35 mouse cellular contexts compared by ENCODE assay signal in the genomic region with DNA sequence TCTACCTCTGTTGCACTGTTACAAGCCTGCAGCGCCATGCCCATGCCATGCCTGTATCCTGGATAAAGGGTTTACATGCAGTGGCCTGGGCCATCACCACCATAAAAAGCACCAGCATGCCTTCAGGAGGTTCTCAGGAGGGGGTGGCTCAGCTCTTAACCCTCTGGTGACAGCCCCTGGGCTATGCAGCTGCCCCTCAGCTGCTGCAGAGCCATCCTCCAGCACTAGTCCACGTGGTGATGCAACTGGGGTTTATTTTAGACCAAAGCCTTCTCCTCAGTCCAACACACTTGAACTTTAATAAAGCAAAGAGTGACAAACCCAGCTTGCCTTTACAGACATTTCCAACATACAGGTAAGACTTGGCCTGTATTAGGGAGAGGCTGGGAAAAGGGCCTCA.
"Had no signal": no experiment of that assay in that cellular context is flagged by ENCODE, and none has a peak within 500 bp of the region (broad histone marks: within the 10 kb centered on the region; RNA-seq: fewer than 3 reads in every experiment).

No protein-coding gene starts in this region.

- H3K36me3 ChIP-seq: heart, embryonic 10.5 days; heart, embryonic 12.5 days; heart, embryonic 13.5 days; heart, embryonic 15.5 days; hindbrain, embryonic 10.5 days; hindbrain, embryonic 12.5 days; hindbrain, embryonic 15.5 days; intestine, embryonic 15.5 days; kidney, embryonic 15.5 days had no signal

- H3K9me3 ChIP-seq: heart, embryonic 10.5 days; heart, embryonic 12.5 days; heart, embryonic 15.5 days; hindbrain, embryonic 10.5 days; hindbrain, embryonic 13.5 days; hindbrain, embryonic 15.5 days; intestine, embryonic 15.5 days; kidney, embryonic 15.5 days had no signal

- H3K4me3 ChIP-seq: heart, embryonic 10.5 days; heart, embryonic 12.5 days; heart, embryonic 13.5 days; heart, embryonic 15.5 days; hindbrain, embryonic 10.5 days; hindbrain, embryonic 12.5 days; hindbrain, embryonic 13.5 days; hindbrain, embryonic 15.5 days; intestine, embryonic 15.5 days; kidney, embryonic 15.5 days; layer of hippocampus, adult 2 months had no signal

- H3K27me3 ChIP-seq: heart, embryonic 12.5 days; heart, embryonic 13.5 days; heart, embryonic 15.5 days; hindbrain, embryonic 12.5 days; hindbrain, embryonic 13.5 days; hindbrain, embryonic 15.5 days; intestine, embryonic 15.5 days; kidney, embryonic 15.5 days had no signal

- H3K9ac ChIP-seq: heart, embryonic 12.5 days; heart, embryonic 13.5 days; heart, embryonic 15.5 days; hindbrain, embryonic 12.5 days; hindbrain, embryonic 13.5 days; hindbrain, embryonic 14.5 days; hindbrain, embryonic 15.5 days; intestine, embryonic 15.5 days; kidney, embryonic 15.5 days had no signal

- ATAC-seq: hindbrain, embryonic 16.5 days; hindbrain, postnatal 0 days; inflammation-experienced regulatory T-cells, adult 6 months; intestine, embryonic 15.5 days; intestine, embryonic 16.5 days; intestine, postnatal 0 days had no signal

- H3K4me2 ChIP-seq: heart, embryonic 11.5 days; heart, embryonic 12.5 days; heart, embryonic 13.5 days; heart, embryonic 15.5 days; hindbrain, embryonic 12.5 days; hindbrain, embryonic 13.5 days; hindbrain, embryonic 14.5 days; hindbrain, embryonic 15.5 days; intestine, embryonic 15.5 days; kidney, embryonic 15.5 days had no signal

- H3K4me1 ChIP-seq: heart, embryonic 10.5 days; heart, embryonic 12.5 days; heart, embryonic 13.5 days; heart, embryonic 15.5 days; intestine, embryonic 15.5 days had no signal

- H3K27ac ChIP-seq: heart, embryonic 10.5 days; heart, embryonic 13.5 days; heart, embryonic 15.5 days; hindbrain, embryonic 10.5 days; hindbrain, embryonic 12.5 days; hindbrain, embryonic 13.5 days; hindbrain, embryonic 14.5 days; hindbrain, embryonic 15.5 days; hindbrain, postnatal 0 days; intestine, embryonic 15.5 days; kidney, embryonic 15.5 days; kidney, postnatal 0 days; layer of hippocampus, adult 2 months had no signal

- DNase-seq: heart, postnatal 10 days; heart, postnatal 14 days; heart, postnatal 36 days; heart, postnatal 4 days; kidney, adult 11 months; kidney, adult 18-20 months; kidney, adult 2 months; kidney, adult 8-10 months; kidney, adult 9 months; kidney, postnatal 10 days; kidney, postnatal 14 days; kidney, postnatal 25 days; kidney, postnatal 36 days; kidney, postnatal 4 days; layer of hippocampus, adult 9-11 months; layer of hippocampus, postnatal 36 days had no signal
